Comparison of ENCODE assay signal across 10 mouse cellular contexts in the genomic region with DNA sequence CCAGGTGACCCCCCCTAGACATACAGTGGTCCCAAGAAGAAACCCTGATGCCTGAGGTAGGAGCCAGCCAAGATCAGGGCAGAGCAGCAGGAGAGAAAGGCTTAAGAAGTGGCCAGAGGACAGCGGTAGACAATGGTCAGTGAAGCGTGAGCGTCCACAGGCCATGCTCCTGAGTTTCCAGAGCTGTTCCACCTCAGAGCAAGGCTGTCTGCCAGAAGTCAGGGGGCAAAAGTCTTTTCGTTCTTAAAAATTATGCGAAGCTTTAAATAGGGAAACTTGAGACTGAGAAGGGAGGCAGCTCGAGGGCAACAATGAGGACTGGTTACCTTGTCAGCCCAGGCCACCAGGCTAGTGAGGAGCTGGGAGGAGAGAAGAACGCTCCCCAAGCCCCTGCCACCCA. TPM values are rescaled to one million over a fixed set of nuclear protein-coding genes. Genes with fewer than 3 reads are reported as not detected.
"Had no signal": no experiment of that assay in that cellular context is flagged by ENCODE, and none has a peak within 500 bp of the region (broad histone marks: within the 10 kb centered on the region; RNA-seq: fewer than 3 reads in every experiment).

No protein-coding gene starts in this region.

- H3K4me3 ChIP-seq: layer of hippocampus, adult 2 months; limb, embryonic 13.5 days; midbrain, embryonic 12.5 days had no signal

- H3K9ac ChIP-seq: limb, embryonic 13.5 days; liver, embryonic 14.5 days; midbrain, embryonic 12.5 days had no signal

- H3K27ac ChIP-seq: hindbrain, postnatal 0 days; layer of hippocampus, adult 2 months; limb, embryonic 13.5 days; liver, embryonic 14.5 days; midbrain, embryonic 12.5 days had no signal

- H3K4me2 ChIP-seq: limb, embryonic 13.5 days; midbrain, embryonic 12.5 days had no signal

- ATAC-seq: hindbrain, postnatal 0 days; midbrain, embryonic 16.5 days had no signal

- H3K9me3 ChIP-seq: limb, embryonic 13.5 days; midbrain, embryonic 12.5 days had no signal

- DNase-seq: left cerebral cortex, postnatal 4 days; lung, adult 18-20 months; thymus, postnatal 14 days had no signal

RNA-seq across cellular contexts. Expression of gene Gpr132, which starts 54.7 kb away (rescaled TPM):
- polyA plus RNA-seq: midbrain, embryonic 12.5 days; midbrain, embryonic 16.5 days; neural tube, embryonic 14.5 days had no signal
